Mouse (Mus musculus) lung, postnatal 0 days (tissue): Measurements from ENCODE around the gene Nfkbib.

Experiments
- CTCF ChIP-seq: IDR thresholded peaks from 2 replicates; pipeline ENCODE4 v1.5.1; 2016; ENCODE audit warnings: antibody characterized with exemption, mild to moderate bottlenecking
- EP300 ChIP-seq: IDR thresholded peaks from 2 replicates; pipeline ENCODE4 v1.6.1; 2016; ENCODE audit warnings: antibody characterized with exemption, mild to moderate bottlenecking, control low read depth

DNA sequence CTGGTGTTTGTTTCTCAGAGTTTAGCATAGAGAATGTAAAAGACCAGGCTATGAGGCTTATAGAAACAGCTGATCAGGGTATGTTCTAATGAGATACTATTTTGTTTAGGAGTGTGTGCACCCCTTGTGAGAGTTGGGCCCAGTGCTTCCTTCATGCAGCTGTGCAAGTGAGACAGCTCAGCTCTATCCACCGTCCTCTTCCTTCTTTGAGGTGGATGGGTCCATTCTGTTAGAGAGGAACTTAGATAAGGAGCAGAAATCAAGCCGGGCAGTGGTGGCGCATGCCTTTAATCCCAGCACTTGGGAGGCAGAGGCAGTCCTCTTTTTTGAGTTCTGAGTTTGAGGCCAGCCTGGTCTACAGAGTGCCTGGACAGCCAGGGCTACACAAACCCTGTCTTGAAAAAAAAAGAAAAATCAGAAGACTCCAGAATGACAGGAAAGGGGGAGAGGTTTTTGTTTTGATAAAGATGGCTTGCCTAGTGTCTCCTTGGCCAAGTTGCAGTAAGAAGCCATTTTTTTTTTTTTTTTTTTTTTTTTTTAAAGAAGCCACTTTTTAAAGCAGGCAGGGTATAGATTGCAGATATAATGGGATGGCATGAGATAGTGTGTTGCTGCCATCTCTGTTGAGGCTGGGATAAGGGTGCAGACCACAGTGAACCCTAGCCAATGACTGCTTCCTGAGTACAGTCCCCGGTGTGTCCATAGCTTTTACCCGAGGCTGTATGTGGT, 47.2 kb upstream of the Nfkbib start:
- TF ChIP-seq CTCF = no peak
- no peak for TF ChIP-seq EP300
